Mouse (Mus musculus): ENCODE measurements at regions not wholly inside any gene's neighbourhood (a gene's known extent, or its start where the extent isn't known, plus 50 kb on each side); places are given as distances from the start of the nearest gene placed in this dataset.

GRCm38 (mm10) chr3:38105022-38105857 is 379.4 kb downstream of the Ankrd50 start:
- TF ChIP-seq CTCF (IDR thresholded peaks at IDR 0.05): no peak
- TF ChIP-seq EP300 (IDR thresholded peaks at IDR 0.05): 0 out of 2 replicates have a peak, but pooled peaks have one; percentile 19
